Mouse (Mus musculus) C2C12 (cell line): Measurements from ENCODE around the gene Caln1.

Source experiments
- CTCF ChIP-seq: IDR thresholded peaks from one replicate; pipeline ENCODE4 v1.5.1; 2011; ENCODE audit not compliant: control insufficient read depth, insufficient read depth, insufficient read length
- FOSL1 ChIP-seq: IDR thresholded peaks from one replicate; pipeline ENCODE4 v1.8.0; 2011; ENCODE audit warnings: mild to moderate bottlenecking, low read length; ENCODE audit not compliant: poor library complexity, insufficient read depth, severe bottlenecking
- MAX ChIP-seq: IDR thresholded peaks from one replicate; pipeline ENCODE4 v1.6.1; 2011; ENCODE audit warnings: mild to moderate bottlenecking, control low read depth
- MYOG ChIP-seq: IDR thresholded peaks from one replicate; pipeline ENCODE4 v1.6.1; 2011; ENCODE audit not compliant: control insufficient read depth, insufficient read length; ENCODE audit errors: extremely low read depth
- USF1 ChIP-seq: IDR thresholded peaks from one replicate; pipeline ENCODE4 v1.6.1; 2011; ENCODE audit warnings: low read depth, mild to moderate bottlenecking, control low read depth, moderate library complexity

DNA sequence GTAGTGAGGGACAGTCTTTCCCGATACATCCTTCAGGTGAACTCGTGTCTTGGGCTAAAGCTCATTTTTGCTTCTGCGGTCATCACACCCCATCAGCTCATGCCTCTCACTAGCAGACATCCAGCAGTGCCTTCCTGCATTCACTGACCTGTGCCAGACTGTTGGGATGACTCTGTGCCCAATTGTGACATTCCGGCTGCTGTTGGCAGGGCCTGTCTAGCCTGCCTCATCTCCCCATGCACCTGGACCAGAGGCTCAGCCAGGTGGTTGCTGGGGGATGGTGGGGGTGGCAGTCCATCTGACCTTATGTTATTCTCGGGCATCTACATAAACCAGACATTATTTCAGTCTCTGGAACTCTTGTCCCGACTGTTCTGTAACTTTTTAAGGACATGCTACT, 105.6 kb downstream of the Caln1 start:
- TF ChIP-seq CTCF: no peak
- no peak for TF ChIP-seq MYOG
- TF ChIP-seq USF1: no peak
- no peak for TF ChIP-seq FOSL1
- no peak for TF ChIP-seq MAX
